Mouse (Mus musculus): Measurements from ENCODE around the gene Cdh23.

Gene Cdh23

GRCm38 (mm10) chr10:60269141-60270064 is 426.9 kb downstream of the Cdh23 start:
- DNase-seq (ENCODE audit: extremely low read depth, insufficient read length, low spot score), result peak; percentile 48

- DNase-seq (ENCODE audit: extremely low read depth, insufficient read length, low spot score), result no peak
Observed at GRCm38 (mm10) chr10:60268738-60269137, 427.6 kb downstream of the Cdh23 start.

DNA sequence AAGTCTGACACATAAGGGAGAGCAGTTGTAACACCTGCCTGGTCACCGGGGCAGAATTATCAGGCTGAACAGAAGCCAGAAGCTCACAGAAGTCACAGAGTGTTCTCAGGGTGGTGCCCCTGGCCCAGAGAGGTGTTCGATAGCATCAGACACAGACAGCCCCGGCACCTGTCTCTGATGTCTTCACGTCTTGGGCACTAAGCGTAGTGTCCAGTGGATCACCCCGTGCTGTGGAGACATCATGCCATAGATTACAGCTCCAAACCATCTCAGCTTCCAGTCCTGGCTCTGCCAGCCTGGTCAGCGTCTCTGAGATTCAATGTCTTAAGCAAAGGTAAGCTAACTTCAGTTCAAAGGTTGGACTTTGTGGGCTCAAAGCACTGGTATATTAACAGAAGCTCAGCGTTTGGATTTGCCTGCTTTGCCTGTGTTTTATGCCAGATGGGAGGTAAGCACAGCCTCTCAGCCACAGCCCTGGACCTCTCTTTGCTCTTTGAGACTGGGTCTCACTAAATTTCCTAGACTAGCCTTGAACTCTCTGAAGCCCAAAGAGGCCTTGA is 429.4 kb downstream of the Cdh23 start:
- DNase-seq (ENCODE audit: extremely low read depth, insufficient read length, low spot score), result no peak

- DNase-seq (ENCODE audit: extremely low read depth, insufficient read length, low spot score), result no peak
Observed at GRCm38 (mm10) chr10:60265252-60265651, 431.0 kb downstream of the Cdh23 start.

DNA sequence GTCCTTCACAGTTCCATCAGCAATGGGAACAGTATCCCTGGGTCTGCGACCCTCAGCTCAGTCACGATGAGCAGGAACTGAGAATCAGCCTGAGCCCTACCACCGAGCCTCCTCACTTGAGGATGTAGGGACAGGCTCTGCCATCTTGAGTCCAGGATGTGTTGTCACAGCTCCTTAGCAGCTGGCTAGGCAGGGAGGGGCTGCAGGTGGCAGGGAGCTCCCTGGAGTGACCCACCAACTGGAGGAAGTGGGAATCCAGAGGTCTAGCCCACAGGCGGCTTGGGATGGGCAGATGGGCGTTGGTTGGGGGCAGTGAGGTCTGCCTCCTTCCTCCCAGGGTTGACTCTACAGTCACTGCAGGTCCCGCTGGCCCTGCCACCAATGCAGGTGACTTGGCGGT is 432.9 kb downstream of the Cdh23 start:
- no peak for DNase-seq (ENCODE audit: extremely low read depth, insufficient read length, low spot score)

DNA sequence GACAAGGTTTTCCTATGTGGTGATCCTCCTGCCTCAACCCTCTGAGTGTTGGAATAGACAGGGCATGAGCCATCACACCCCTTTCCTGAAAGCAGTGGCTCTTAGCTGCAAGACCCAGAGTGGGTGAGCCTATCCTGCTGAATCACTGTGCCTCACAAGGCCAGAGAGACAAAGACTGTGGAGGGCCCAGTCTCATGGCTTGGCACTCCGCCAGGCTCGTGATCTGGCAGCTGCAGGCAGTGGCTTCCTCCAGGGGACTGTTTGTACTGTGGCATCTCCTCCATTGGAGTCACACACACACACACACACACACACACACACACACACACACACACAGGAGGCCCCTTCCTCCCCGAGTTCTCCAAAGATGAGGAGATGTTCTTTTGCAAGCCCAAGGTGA is 433.9 kb downstream of the Cdh23 start:
- DNase-seq (ENCODE audit: extremely low read depth, insufficient read length, low spot score), result peak; percentile 65

DNA sequence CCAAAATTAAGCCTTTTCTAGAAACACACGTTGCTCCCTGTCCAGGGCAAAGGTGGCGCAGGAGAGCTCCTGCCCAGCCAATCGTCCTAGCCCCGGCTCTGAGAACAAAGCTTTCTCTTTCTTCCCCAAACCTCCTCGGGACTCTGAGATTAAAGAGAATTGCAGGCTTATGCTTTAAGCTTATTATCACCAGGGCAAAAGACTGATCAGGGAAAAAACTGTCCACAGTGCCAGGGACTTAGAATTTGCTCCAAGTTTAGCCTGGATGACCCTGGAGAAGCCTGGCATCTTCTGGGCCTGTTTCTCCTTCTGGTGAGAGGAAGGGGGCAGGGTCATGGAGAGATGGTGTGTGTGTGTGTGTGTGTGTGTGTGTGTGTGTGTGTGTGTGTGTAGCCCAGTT is 434.8 kb downstream of the Cdh23 start:
- no peak for DNase-seq (ENCODE audit: extremely low read depth, insufficient read length, low spot score)

- DNase-seq (ENCODE audit: extremely low read depth, insufficient read length, low spot score), result no peak
Observed at GRCm38 (mm10) chr10:60260557-60261294, 435.6 kb downstream of the Cdh23 start.

GRCm38 (mm10) chr10:60257261-60257825 is 438.9 kb downstream of the Cdh23 start:
- DNase-seq (ENCODE audit: extremely low read depth, insufficient read length, low spot score), result no peak

- DNase-seq (ENCODE audit: extremely low read depth, insufficient read length, low spot score), result no peak
Observed at GRCm38 (mm10) chr10:60256088-60256487, 440.2 kb downstream of the Cdh23 start.
